Mouse (Mus musculus): ENCODE measurements around the gene Anp32e. TPM values are rescaled to one million over a fixed set of nuclear protein-coding genes. Genes with fewer than 3 reads are reported as not detected.

The Anp32e gene
- 138 TPM for polyA plus RNA-seq (2014; fragmentation: Illumina TruSeq; extraction: RNeasy Lipid Tissue Mini Kit (QIAGEN cat#74804); ENCODE audit: low read depth, low replicate concordance)

DNA sequence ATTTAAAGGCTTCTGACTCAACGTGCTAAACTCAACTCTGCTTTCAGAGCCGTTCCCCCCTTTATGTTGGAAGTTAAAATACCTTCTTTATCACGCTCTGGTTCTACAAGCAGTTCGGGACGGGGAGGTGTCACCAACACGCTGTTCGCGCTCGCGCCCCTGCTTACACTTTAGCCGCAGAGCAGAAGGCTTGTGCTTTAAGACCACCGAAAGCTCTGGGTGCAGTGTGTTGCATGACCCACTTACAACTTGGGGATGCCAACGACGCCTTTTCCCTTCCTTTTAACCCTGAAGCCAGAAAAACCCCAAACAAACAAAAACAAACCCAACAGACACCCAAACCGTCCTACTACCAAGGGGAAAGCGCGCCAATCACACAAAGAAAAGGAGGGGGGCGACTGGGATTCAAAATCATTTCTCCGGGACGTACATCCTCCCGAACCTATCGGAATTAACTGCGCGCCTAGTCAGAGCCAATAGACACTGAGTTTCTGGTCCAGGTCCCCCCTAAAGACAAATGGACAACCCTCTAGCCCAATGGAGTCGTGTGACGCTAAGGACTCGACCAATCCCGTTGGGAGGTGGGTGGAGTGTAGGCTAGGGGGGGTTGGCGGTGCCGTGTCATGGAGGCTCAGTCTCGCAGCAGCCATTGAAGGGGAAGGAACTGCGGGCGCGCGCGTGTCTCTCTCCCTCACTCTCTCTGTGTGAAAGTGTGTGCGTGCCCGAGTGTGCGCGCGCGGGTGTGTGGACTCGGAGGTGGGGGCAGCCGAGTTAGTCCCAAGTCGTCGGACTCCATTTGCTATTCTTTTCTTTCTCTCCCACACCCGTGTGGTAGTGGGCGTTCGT lies at the start of gene Anp32e:
Gene Anp32e, plus strand, starts transcription at position 589 of the 846 bp plus-strand sequence.

DNA sequence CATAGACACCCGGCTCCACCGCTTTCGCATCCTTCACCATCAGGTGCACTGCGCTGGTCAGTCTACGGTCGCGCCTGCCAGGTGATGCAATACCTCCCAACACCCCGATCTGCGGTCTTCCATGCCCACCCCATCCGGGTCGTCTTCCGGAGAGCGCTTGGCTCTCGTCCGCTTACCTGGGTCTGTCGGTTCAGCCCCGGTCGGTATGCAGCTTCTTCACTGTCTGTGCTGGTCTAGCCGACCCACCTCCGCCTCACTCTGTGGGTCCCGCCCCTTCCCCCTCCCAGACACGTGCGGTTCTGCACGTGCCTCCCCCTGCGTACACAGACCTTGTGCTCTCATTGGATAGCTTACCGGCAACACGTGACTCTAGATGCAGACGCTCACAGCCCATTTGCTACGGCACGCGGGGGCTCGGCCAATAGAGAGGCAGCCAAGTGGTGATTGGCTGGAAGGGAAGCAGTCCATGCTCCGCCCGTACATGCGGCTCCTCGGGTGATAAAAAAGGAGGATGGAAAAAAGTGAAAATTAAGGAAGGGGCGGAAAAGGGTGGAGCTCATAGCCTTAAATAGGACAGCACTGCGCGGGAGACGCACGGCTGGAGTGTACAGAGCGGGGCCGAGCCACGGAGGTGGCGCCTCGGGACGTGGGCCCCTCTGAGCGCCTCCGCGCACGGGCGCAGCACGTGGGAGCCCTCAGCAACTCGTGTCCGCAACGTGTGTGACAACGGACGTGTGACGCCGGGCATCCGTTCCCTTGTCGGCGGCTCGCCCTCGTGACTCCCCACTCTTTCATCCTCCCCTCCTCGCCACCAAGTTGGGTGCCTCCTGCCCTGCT lies 46.8 kb upstream of the Anp32e start, which contains the start of gene Ciart:
Gene Ciart, minus strand, starts transcription at position 273 of the 837 bp plus-strand sequence.

DNA sequence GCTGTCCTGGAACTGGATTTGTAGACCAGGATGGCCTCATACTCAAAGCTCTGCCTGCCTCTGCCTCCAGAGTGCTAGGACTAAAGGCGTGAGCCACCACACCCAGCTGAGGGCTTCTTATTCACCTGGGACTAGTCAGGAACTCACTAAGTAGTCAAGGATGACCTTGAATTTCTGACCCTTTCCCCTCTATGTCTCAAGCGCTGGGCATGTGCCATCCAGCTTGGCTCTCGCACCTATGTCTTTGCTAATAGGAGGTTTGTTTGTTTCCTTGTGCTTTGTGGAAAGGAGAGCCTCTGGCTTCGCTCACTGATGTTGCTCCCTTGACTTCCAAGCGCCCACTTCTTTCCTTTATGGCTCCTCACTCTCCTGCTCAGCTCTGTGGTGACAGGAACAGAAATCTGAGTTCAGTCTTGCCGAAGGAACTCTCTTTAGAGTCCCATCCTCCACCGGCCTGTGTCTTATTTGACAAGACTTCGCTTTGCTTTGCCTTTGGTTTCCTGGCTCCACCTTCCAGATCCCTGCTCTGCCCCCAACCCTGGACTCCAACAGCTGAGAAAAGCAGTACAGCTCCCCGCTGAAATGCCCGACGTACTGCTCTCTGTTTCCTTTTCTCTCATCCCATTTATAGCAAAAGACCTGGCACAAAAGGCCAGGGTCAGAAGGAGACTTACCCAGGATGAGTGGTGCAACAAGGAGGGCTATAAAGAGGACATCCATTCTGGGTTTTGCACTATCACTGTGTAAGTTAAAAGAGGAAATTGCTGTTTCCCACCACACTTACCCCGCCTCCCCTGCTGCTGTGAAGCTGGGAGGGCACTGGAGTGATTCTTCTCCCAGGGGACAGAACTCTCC lies 37.6 kb upstream of the Anp32e start, which contains the start of gene BC028528:
Gene BC028528, minus strand, starts transcription at position 795 of the 855 bp plus-strand sequence.

DNA sequence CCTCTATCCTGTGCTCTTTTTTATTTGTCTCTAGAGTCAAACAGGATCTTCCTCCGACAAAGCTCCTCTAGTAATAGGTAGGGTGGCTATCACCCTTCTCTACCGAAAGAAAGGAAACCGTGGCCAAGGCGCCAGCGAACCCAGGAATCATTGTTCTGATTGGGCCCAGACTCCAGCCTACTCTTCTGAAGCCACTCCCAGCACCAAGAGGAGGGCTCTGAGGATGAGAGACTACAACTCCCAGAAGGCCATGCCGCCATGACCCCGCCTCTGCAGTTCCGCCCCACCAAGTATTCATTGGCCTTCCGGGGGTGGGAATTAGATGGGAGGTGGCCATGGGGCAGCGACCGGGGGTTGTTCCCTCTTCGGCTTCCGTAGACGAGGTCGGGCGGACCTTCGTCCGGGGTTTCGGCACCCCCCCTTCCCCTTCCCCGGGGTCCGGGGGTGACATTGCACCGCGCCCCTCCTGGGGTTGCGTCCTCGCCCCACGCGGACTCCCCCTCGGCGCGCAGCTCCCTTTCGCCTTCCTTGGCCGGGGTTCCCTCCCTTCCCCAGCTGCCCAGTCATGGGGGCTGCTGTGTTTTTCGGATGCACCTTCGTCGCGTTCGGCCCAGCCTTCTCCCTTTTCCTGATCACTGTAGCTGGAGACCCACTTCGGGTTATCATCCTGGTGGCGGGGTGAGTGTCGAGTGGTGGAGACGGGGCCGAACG lies 35.3 kb upstream of the Anp32e start, which contains the start of gene Aph1a:
Gene Aph1a, plus strand, starts transcription at position 364 of the 711 bp plus-strand sequence.

DNA sequence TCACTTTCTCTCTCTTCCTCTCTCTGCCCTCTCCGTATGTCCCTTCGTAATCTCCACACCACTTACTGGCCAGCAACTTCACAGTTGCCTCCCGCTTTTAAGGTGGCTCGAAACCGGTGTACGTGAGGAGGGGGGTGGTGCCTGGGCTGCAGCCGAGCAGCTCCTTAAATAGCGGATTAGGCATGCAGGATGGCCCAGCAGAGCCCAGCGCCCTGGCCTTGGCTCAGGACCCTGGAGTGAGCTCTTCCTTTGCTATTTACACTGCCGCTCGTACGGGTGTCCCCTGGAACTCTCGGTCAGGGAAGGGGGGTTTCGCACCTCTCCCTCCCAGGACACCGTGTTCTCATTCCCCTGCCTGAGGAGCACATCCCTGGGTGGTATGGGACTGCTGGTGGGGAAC lies 24.5 kb upstream of the Anp32e start, which contains the start of gene Car14:
Gene Car14, minus strand, starts transcription at position 124 of the 400 bp plus-strand sequence.

DNA sequence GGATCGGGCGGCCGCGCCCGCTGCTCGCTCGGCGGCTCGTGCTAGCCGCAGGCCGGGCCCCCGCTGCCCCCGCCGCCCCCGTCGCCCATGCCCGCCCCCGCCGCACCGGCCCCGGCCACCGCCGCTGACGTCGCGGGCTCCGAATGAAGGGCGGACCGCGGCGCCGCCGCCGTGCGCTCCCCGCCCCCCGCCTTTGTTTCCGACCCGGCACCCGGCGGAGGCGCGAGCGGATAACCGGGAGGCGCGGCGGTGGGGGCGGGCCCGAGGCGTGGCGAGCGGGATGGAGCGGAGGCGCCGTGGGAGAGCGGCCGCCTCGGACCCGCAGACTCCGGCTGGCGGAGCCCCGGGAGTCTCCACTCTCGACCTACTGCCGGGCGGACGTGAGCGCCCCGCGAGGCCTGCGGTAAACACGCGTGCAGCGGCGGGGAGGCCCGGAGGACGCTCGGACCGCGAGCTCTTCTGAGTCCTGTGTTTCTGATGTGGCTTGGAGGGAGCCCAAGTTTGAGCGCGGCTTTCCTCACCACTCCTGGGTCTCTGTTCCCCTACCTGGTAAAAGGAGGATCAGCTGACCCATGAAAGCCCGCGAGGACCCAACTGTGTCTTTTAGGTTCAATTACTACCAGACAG lies 66.9 kb downstream of the Anp32e start, which contains the start of gene Plekho1:
Gene Plekho1, minus strand, starts transcription at position 200 of the 627 bp plus-strand sequence.

Other genes starting within 250 kb of the Anp32e start
- gene Adamtsl4, start 241.3 kb upstream of the Anp32e start, polyA plus RNA-seq (2014; fragmentation: Illumina TruSeq; extraction: RNeasy Lipid Tissue Mini Kit (QIAGEN cat#74804); ENCODE audit: low read depth, low replicate concordance), result 2.2 TPM
- 3.3 TPM for gene Ecm1, start 189.7 kb upstream of the Anp32e start, polyA plus RNA-seq (2014; fragmentation: Illumina TruSeq; extraction: RNeasy Lipid Tissue Mini Kit (QIAGEN cat#74804); ENCODE audit: low read depth, low replicate concordance)
- 7.1 TPM for gene Tars2, start 169.0 kb upstream of the Anp32e start, polyA plus RNA-seq (2014; fragmentation: Illumina TruSeq; extraction: RNeasy Lipid Tissue Mini Kit (QIAGEN cat#74804); ENCODE audit: low read depth, low replicate concordance)
- gene Rprd2, start 110.4 kb upstream of the Anp32e start, polyA plus RNA-seq (2014; fragmentation: Illumina TruSeq; extraction: RNeasy Lipid Tissue Mini Kit (QIAGEN cat#74804); ENCODE audit: low read depth, low replicate concordance), result 63.9 TPM
- gene Prpf3, start 73.4 kb upstream of the Anp32e start, polyA plus RNA-seq (2014; fragmentation: Illumina TruSeq; extraction: RNeasy Lipid Tissue Mini Kit (QIAGEN cat#74804); ENCODE audit: low read depth, low replicate concordance), result 38.7 TPM
- 20.0 TPM for gene Mrps21, start 57.7 kb upstream of the Anp32e start, polyA plus RNA-seq (2014; fragmentation: Illumina TruSeq; extraction: RNeasy Lipid Tissue Mini Kit (QIAGEN cat#74804); ENCODE audit: low read depth, low replicate concordance)
- gene Ciart, start 47.0 kb upstream of the Anp32e start, polyA plus RNA-seq (2014; fragmentation: Illumina TruSeq; extraction: RNeasy Lipid Tissue Mini Kit (QIAGEN cat#74804); ENCODE audit: low read depth, low replicate concordance), result not detected
- gene BC028528, start 37.2 kb upstream of the Anp32e start, polyA plus RNA-seq (2014; fragmentation: Illumina TruSeq; extraction: RNeasy Lipid Tissue Mini Kit (QIAGEN cat#74804); ENCODE audit: low read depth, low replicate concordance), result 23.7 TPM
- 50.7 TPM for gene Aph1a, start 35.3 kb upstream of the Anp32e start, polyA plus RNA-seq (2014; fragmentation: Illumina TruSeq; extraction: RNeasy Lipid Tissue Mini Kit (QIAGEN cat#74804); ENCODE audit: low read depth, low replicate concordance)
- 1.8 TPM for gene Car14, start 24.6 kb upstream of the Anp32e start, polyA plus RNA-seq (2014; fragmentation: Illumina TruSeq; extraction: RNeasy Lipid Tissue Mini Kit (QIAGEN cat#74804); ENCODE audit: low read depth, low replicate concordance)
- gene Plekho1, start 66.8 kb downstream of the Anp32e start, polyA plus RNA-seq (2014; fragmentation: Illumina TruSeq; extraction: RNeasy Lipid Tissue Mini Kit (QIAGEN cat#74804); ENCODE audit: low read depth, low replicate concordance), result 7.5 TPM
- 59.9 TPM for gene Vps45, start 129.2 kb downstream of the Anp32e start, polyA plus RNA-seq (2014; fragmentation: Illumina TruSeq; extraction: RNeasy Lipid Tissue Mini Kit (QIAGEN cat#74804); ENCODE audit: low read depth, low replicate concordance)
- 23.3 TPM for gene Otud7b, start 175.3 kb downstream of the Anp32e start, polyA plus RNA-seq (2014; fragmentation: Illumina TruSeq; extraction: RNeasy Lipid Tissue Mini Kit (QIAGEN cat#74804); ENCODE audit: low read depth, low replicate concordance)
- gene Mtmr11, start 232.8 kb downstream of the Anp32e start, polyA plus RNA-seq (2014; fragmentation: Illumina TruSeq; extraction: RNeasy Lipid Tissue Mini Kit (QIAGEN cat#74804); ENCODE audit: low read depth, low replicate concordance), result 27.1 TPM
- gene Sf3b4, start 243.1 kb downstream of the Anp32e start, polyA plus RNA-seq (2014; fragmentation: Illumina TruSeq; extraction: RNeasy Lipid Tissue Mini Kit (QIAGEN cat#74804); ENCODE audit: low read depth, low replicate concordance), result 12.5 TPM

Measured in sigmoid colon, adult 10 weeks (tissue).